Mouse (Mus musculus) liver, adult 2 months (tissue): ENCODE measurements around the gene Icam1. TPM values are rescaled to one million over a fixed set of nuclear protein-coding genes. Genes with fewer than 3 reads are reported as not detected.
A peak's percentile ranks its signal among the peaks of the same experiment; 100 is the strongest.

Experiments
- DNase-seq: peaks from one replicate; pipeline ENCODE4 v3.0.0-alpha.2; 2011; ENCODE audit warnings: low read depth, low spot score; ENCODE audit errors: extremely low read depth
- H3K27ac ChIP-seq: fragments of 200-500 bp; replicated peaks from 2 replicates; pipeline ENCODE4 v1.5.1; 2012; ENCODE audit warnings: low read depth, mild to moderate bottlenecking, control low read depth, inconsistent platforms, low read length; ENCODE audit not compliant: insufficient read depth
- H3K27me3 ChIP-seq: fragments of 200-500 bp; 2 replicates; pipeline ENCODE4 v1.6.1; 2012; ENCODE audit warnings: mild to moderate bottlenecking, moderate library complexity, low read length, inconsistent platforms; ENCODE audit not compliant: control insufficient read depth, insufficient read depth
- H3K36me3 ChIP-seq: fragments of 200-500 bp; 2 replicates; pipeline ENCODE4 v1.6.1; 2012; ENCODE audit warnings: low read length, inconsistent platforms; ENCODE audit not compliant: control insufficient read depth, insufficient read depth
- H3K4me1 ChIP-seq: fragments of 200-500 bp; 2 replicates; pipeline ENCODE4 v1.6.1; 2011; ENCODE audit warnings: low read length; ENCODE audit not compliant: control insufficient read depth, insufficient read depth
- H3K4me3 ChIP-seq: fragments of 200-500 bp; 2 replicates; pipeline ENCODE4 v1.5.1; 2011; ENCODE audit warnings: low read depth, mild to moderate bottlenecking, control low read depth, low read length, moderate library complexity; ENCODE audit not compliant: insufficient read depth
- H3K79me2 ChIP-seq: fragments of 200-500 bp; 2 replicates; pipeline ENCODE4 v1.6.1; 2012; ENCODE audit warnings: inconsistent platforms, mild to moderate bottlenecking, low read length, moderate library complexity; ENCODE audit not compliant: control insufficient read depth, insufficient read depth
- H3K9ac ChIP-seq: fragments of 200-500 bp; 2 replicates; pipeline ENCODE4 v1.6.1; 2012; ENCODE audit warnings: low read depth, mild to moderate bottlenecking, control low read depth, inconsistent platforms, low read length
- CTCF ChIP-seq: fragments of 200-500 bp; IDR thresholded peaks from 2 replicates; pipeline ENCODE4 v1.5.1; 2011; ENCODE audit warnings: low read depth, low read length, control low read depth
- POLR2A ChIP-seq: fragments of 200-500 bp; IDR thresholded peaks from 2 replicates; pipeline ENCODE4 v1.6.1; 2011; ENCODE audit warnings: low read length, control low read depth; ENCODE audit not compliant: insufficient read depth; ENCODE audit errors: extremely low read depth
- WGBS: fragments of 180-500 bp; shearing (Covaris S2); methylation state at CpG from one replicate; pipeline ENCODE4 v1.1.7; 2018; 5-methylcytosine and 5-hydroxymethylcytosine counted together
- polyA plus RNA-seq: library from polyadenylated mRNA; depleted of rRNA; stranded (reverse); fragments of >200 nt; gene quantifications from 2 replicates; pipeline ENCODE4 v1.2.3, GENCODE M21; 2012
- total RNA-seq: library from RNA; depleted of rRNA; stranded (reverse); fragments of >200 nt; gene quantifications from 2 replicates; pipeline ENCODE4 v1.2.3, GENCODE M21; 2014

Icam1 gene
- total and polyA plus RNA-seq, 2 experiments, result 8.6 to 11.6 TPM

GRCm38 (mm10) chr9:21032491-21032890 lies 16.7 kb downstream of the Icam1 start:
- no peak overlapping the region for H3K9ac ChIP-seq

GRCm38 (mm10) chr9:21033136-21033535 lies 17.4 kb downstream of the Icam1 start:
- DNase-seq, result peak; percentile 82
- peaks cover 27% of the 10 kb centered on the region for H3K27me3 ChIP-seq
- H3K79me2 ChIP-seq, result no peaks in the 10 kb centered on the region
- 1% methylated on average over 34 of the region's 34 CpGs for WGBS
- TF ChIP-seq POLR2A (no peak), CTCF (no peak)
- peak overlapping the region; percentile 60 for H3K4me3 ChIP-seq
- peak overlapping the region; percentile 59 for H3K9ac ChIP-seq
- no peaks in the 10 kb centered on the region for H3K36me3 ChIP-seq
- no peak overlapping the region for H3K27ac ChIP-seq
- H3K4me1 ChIP-seq, result peaks cover 24% of the 10 kb centered on the region

More at GRCm38 (mm10) chr9:21032491-21032890, 16.7 kb downstream of the Icam1 start:
- H3K4me3 ChIP-seq, result no peak overlapping the region
- H3K36me3 ChIP-seq, result peaks cover 2% of the 10 kb centered on the region; the same call in 1 of the 2 replicates
- peaks cover 24% of the 10 kb centered on the region for H3K4me1 ChIP-seq
- no peaks in the 10 kb centered on the region for H3K79me2 ChIP-seq
- H3K27ac ChIP-seq, result no peak overlapping the region
- no peak for DNase-seq
- no peak for TF ChIP-seq CTCF
- no peak for TF ChIP-seq POLR2A
- H3K27me3 ChIP-seq, result peaks cover 22% of the 10 kb centered on the region
- WGBS, result 4% methylated on average over 7 of the region's 7 CpGs

DNA sequence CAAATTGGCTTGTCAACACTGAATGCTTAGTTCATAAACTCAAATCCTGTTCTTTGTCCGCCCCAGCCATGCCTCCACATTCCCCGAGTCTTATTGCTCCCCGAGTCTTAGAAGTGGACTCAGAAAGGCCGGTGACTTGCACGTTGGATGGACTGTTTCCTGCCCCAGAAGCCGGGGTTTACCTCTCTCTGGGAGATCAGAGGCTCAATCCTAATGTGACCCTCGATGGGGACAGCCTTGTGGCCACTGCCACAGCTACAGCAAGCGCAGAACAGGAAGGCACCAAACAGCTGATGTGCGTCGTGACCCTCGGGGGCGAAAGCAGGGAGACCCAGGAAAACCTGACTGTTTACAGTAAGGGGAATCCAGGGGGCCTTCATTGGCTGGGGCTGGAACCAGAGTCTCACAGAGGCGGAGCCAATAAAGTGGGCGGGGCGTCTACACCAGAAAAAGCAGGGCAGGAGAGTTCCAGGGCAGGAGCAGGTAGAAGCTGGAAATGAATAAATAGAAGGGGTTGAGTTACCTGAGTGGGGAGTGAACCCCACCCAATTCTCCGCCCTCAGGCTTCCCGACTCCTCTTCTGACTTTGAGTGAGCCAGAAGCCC lies 18.8 kb downstream of the Icam1 start:
- no peak for DNase-seq
- H3K4me3 ChIP-seq, result no peak overlapping the region

DNA sequence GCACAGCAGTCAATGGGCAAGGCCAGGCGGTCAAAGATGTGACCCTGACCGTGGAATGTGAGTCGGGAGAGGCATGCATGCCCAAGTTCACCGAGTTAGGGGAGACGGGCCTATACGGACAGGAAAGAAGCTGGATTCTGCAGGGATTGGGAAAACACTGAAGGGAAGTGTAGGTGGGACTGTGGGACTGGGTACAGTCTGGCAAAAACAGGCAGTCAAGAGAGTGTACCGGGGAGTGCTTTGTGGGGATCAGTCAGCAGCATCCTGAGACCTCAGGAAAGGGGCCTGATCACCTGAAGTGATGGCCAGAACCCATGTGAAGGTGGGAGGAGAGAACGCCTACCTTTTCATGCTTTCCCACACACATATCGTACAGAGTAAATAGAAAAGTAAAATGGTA lies 19.8 kb downstream of the Icam1 start:
- TF ChIP-seq CTCF (no peak), POLR2A (no peak)
- no peak overlapping the region for H3K4me3 ChIP-seq
- DNase-seq, result no peak
- H3K36me3 ChIP-seq, result no peaks in the 10 kb centered on the region
- no peak overlapping the region for H3K9ac ChIP-seq
- H3K27me3 ChIP-seq, result peaks cover 30% of the 10 kb centered on the region
- 37% methylated on average over 9 of the region's 9 CpGs for WGBS
- peaks cover 16% of the 10 kb centered on the region; the same call in 1 of the 2 replicates for H3K4me1 ChIP-seq
- H3K27ac ChIP-seq, result no peak overlapping the region
- no peaks in the 10 kb centered on the region for H3K79me2 ChIP-seq

More for the DNA sequence above, 18.8 kb downstream of the Icam1 start:
- no peaks in the 10 kb centered on the region for H3K36me3 ChIP-seq
- no peaks in the 10 kb centered on the region for H3K79me2 ChIP-seq
- H3K4me1 ChIP-seq, result peaks cover 24% of the 10 kb centered on the region
- no peak for TF ChIP-seq POLR2A
- no peak for TF ChIP-seq CTCF
- no peak overlapping the region for H3K9ac ChIP-seq
- no peak overlapping the region for H3K27ac ChIP-seq
- WGBS, result 15% methylated on average over 17 of the region's 17 CpGs
- peaks cover 30% of the 10 kb centered on the region for H3K27me3 ChIP-seq

DNA sequence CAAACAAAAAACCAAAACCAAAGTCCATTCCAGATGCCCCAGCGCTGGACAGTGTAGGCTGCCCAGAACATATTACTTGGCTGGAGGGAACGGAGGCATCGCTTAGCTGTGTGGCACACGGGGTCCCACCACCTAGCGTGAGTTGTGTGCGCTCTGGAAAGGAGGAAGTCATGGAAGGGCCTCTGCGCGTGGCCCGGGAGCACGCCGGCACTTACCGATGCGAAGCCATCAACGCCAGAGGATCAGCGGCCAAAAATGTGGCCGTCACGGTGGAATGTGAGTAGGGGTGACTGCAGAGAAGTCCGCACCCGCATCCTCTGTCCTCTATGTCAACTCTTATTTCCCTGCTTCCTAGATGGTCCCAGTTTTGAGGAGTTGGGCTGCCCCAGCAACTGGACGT lies 20.4 kb downstream of the Icam1 start:
- no peak for DNase-seq
- Histone ChIP-seq H3K27ac (no peak overlapping the region), H3K4me1 (peaks cover 13% of the 10 kb centered on the region; the same call in 1 of the 2 replicates), H3K4me3 (no peak overlapping the region), H3K27me3 (peaks cover 30% of the 10 kb centered on the region), H3K36me3 (no peaks in the 10 kb centered on the region), H3K79me2 (no peaks in the 10 kb centered on the region), H3K9ac (no peak overlapping the region)
- 9% methylated on average over 20 of the region's 20 CpGs for WGBS
- TF ChIP-seq CTCF, result no peak
- TF ChIP-seq POLR2A, result no peak

GRCm38 (mm10) chr9:21036666-21037065 lies 20.9 kb downstream of the Icam1 start:
- no peaks in the 10 kb centered on the region for H3K36me3 ChIP-seq
- H3K79me2 ChIP-seq, result no peaks in the 10 kb centered on the region
- TF ChIP-seq POLR2A (no peak), CTCF (no peak)
- no peak overlapping the region for H3K9ac ChIP-seq
- H3K4me3 ChIP-seq, result no peak overlapping the region
- no peak for DNase-seq
- H3K27ac ChIP-seq, result no peak overlapping the region
- peaks cover 9% of the 10 kb centered on the region; the same call in 1 of the 2 replicates for H3K4me1 ChIP-seq
- H3K27me3 ChIP-seq, result peaks cover 30% of the 10 kb centered on the region
- 5% methylated on average over 22 of the region's 22 CpGs for WGBS
